Mouse (Mus musculus) common myeloid progenitor, adult 5-6 weeks (primary cell): Measurements from ENCODE around the gene Plekhg2. TPM values are rescaled to one million over a fixed set of nuclear protein-coding genes. Genes with fewer than 3 reads are reported as not detected.

ENCODE experiments used
- total RNA-seq: library from RNA; stranded (forward); fragments of 200-1000, 187-1606 nt; gene quantifications from 2 replicates; pipeline ENCODE4 v1.2.3, GENCODE M21; 2017

Gene Plekhg2
- total RNA-seq, 1 experiment from 2014 or later: 3.9 TPM

Other genes starting within 250 kb of the Plekhg2 start
- gene 9530053A07Rik, start 243.1 kb downstream of the Plekhg2 start, total RNA-seq: not detected in 2 replicates
- 193 and 260 TPM in 2 replicates for gene Fbl, start 202.9 kb downstream of the Plekhg2 start, total RNA-seq
- 2.4 and 3.3 TPM in 2 replicates for gene Dyrk1b, start 193.1 kb downstream of the Plekhg2 start, total RNA-seq
- 0.87 and 2.7 TPM in 2 replicates for gene Eid2, start 104.7 kb downstream of the Plekhg2 start, total RNA-seq
- gene Eid2b, start 94.9 kb downstream of the Plekhg2 start, total RNA-seq: 1.9 and 4.7 TPM in 2 replicates
- not detected in 2 replicates for gene Selenov, start 81.4 kb downstream of the Plekhg2 start, total RNA-seq
- not detected in 2 replicates for gene Dll3, start 70.4 kb downstream of the Plekhg2 start, total RNA-seq
- gene Timm50, start 60.5 kb downstream of the Plekhg2 start, total RNA-seq: 49.6 and 63.8 TPM in 2 replicates
- 63.4 and 68.1 TPM in 2 replicates for gene Supt5, start 33.9 kb downstream of the Plekhg2 start, total RNA-seq
- 960 and 1,032 TPM in 2 replicates for gene Rps16, start 21.9 kb downstream of the Plekhg2 start, total RNA-seq
- gene Zfp36, start 7.7 kb upstream of the Plekhg2 start, total RNA-seq: 82.7 and 90.0 TPM in 2 replicates
- gene Med29, start 20.1 kb upstream of the Plekhg2 start, total RNA-seq: 16.6 and 21.3 TPM in 2 replicates
- 149 and 190 TPM in 2 replicates for gene Paf1, start 20.4 kb upstream of the Plekhg2 start, total RNA-seq
- 583 and 663 TPM in 2 replicates for gene Gmfg, start 64.8 kb upstream of the Plekhg2 start, total RNA-seq
- gene Lrfn1, start 79.4 kb upstream of the Plekhg2 start, total RNA-seq: 2.1 and 2.9 TPM in 2 replicates
- gene Ifnl2, start 137.9 kb upstream of the Plekhg2 start, total RNA-seq: not detected in 2 replicates
- gene Ifnl3, start 150.2 kb upstream of the Plekhg2 start, total RNA-seq: not detected in 2 replicates
- not detected in 2 replicates for gene Sycn, start 168.3 kb upstream of the Plekhg2 start, total RNA-seq
- 0.09 TPM in 1 of 2 replicates, not detected in the other for gene Nccrp1, start 174.7 kb upstream of the Plekhg2 start, total RNA-seq
- gene Samd4b, start 225.5 kb upstream of the Plekhg2 start, total RNA-seq: 4.6 and 5.4 TPM in 2 replicates
- 5.9 and 7.5 TPM in 2 replicates for gene Pak4, start 225.6 kb upstream of the Plekhg2 start, total RNA-seq